Mouse (Mus musculus): ENCODE measurements at regions not wholly inside any gene's neighbourhood (a gene's known extent, or its start where the extent isn't known, plus 50 kb on each side); places are given as distances from the start of the nearest gene placed in this dataset.
A peak's percentile ranks its signal among the peaks of the same experiment; 100 is the strongest.

DNA sequence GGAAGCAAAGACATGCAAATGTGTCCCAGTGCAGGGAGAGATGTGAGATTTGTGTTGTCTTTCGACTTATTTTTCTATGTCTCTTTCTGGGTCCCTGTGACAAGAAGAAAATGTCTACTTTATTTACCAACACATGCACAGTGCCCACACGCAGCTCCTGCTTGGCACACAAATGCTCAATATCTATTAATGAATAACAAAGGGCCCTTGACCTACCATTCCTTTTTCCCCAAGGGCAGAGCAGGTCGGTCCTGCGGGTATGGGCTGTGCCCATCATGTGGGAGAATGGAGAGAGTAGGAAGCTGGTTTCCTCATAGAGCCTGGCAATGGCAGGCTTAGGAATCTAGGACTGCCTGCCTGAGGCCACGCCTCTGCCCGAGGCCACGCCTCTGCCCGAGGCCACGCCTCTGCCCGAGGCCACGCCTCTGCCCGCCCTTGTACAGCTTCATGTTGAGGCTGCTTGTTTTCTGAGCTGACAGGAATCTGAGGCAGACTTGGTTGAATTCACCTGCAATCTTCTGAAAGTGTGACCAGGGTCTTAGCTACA lies 98.8 kb upstream of the Ankrd28 start:
- Histone ChIP-seq H3K4me2 (no peak overlapping the region), H3K4me3 (no peak overlapping the region), H3K27me3 (replicated peaks) (peaks cover 12% of the 10 kb centered on the region; the same call in 1 of the 2 replicates), H3K4me1 (peaks cover 12% of the 10 kb centered on the region), H3K9me3 (replicated peaks) (0 out of 2 replicates have a peak, but pooled peaks cover under 1% of the 10 kb centered on the region), H3K36me3 (no peaks in the 10 kb centered on the region), H3K27ac (no peak overlapping the region), H3K9ac (no peak overlapping the region)
- WGBS (ENCODE audit: insufficient replicate concordance) = 34% methylated on average over 12 of the region's 12 CpGs
- peak; percentile 65 for ATAC-seq

- no peak overlapping the region for H3K4me3 ChIP-seq
- no peak for ATAC-seq
- no peak overlapping the region for H3K27ac ChIP-seq
- H3K9me3 ChIP-seq (replicated peaks) = no peaks in the 10 kb centered on the region
- no peak overlapping the region for H3K4me2 ChIP-seq
- H3K4me1 ChIP-seq = peaks cover 17% of the 10 kb centered on the region
- peaks cover 15% of the 10 kb centered on the region; the same call in 1 of the 2 replicates for H3K27me3 ChIP-seq (replicated peaks)
- H3K36me3 ChIP-seq = no peaks in the 10 kb centered on the region
- WGBS (ENCODE audit: insufficient replicate concordance) = 64% methylated on average over 9 of the region's 9 CpGs
- no peak overlapping the region for H3K9ac ChIP-seq
These were observed 98.4 kb upstream of the Galnt15 start for GRCm38 (mm10) chr14:31930367-31930766.

GRCm38 (mm10) chr14:31931971-31932370 lies 96.8 kb upstream of the Galnt15 start:
- Histone ChIP-seq H3K36me3 (no peaks in the 10 kb centered on the region), H3K27ac (no peak overlapping the region), H3K9ac (no peak overlapping the region), H3K27me3 (replicated peaks) (peaks cover 15% of the 10 kb centered on the region; the same call in 1 of the 2 replicates), H3K4me1 (peaks cover 17% of the 10 kb centered on the region), H3K4me3 (no peak overlapping the region), H3K9me3 (replicated peaks) (no peaks in the 10 kb centered on the region), H3K4me2 (no peak overlapping the region)
- ATAC-seq = no peak
- 79% methylated on average over 5 of the region's 5 CpGs for WGBS (ENCODE audit: insufficient replicate concordance)

- no peaks in the 10 kb centered on the region for H3K9me3 ChIP-seq (replicated peaks)
- H3K4me1 ChIP-seq = peaks cover 17% of the 10 kb centered on the region
- peaks cover 19% of the 10 kb centered on the region; the same call in 1 of the 2 replicates for H3K27me3 ChIP-seq (replicated peaks)
- H3K4me2 ChIP-seq = peak overlapping the region; percentile 64
- no peak overlapping the region for H3K27ac ChIP-seq
- ATAC-seq = no peak
- no peak overlapping the region for H3K9ac ChIP-seq
- H3K4me3 ChIP-seq = peak overlapping the region; percentile 39
- WGBS (ENCODE audit: insufficient replicate concordance) = 16% methylated on average over 9 of the region's 9 CpGs
- H3K36me3 ChIP-seq = no peaks in the 10 kb centered on the region
These were observed 95.3 kb upstream of the Galnt15 start for GRCm38 (mm10) chr14:31933441-31933840.

- peaks cover 17% of the 10 kb centered on the region for H3K4me1 ChIP-seq
- peaks cover 19% of the 10 kb centered on the region; the same call in 1 of the 2 replicates for H3K27me3 ChIP-seq (replicated peaks)
- no peaks in the 10 kb centered on the region for H3K36me3 ChIP-seq
- no peak overlapping the region for H3K9ac ChIP-seq
- H3K4me2 ChIP-seq = peak overlapping the region; percentile 64
- H3K4me3 ChIP-seq = peak overlapping the region; percentile 39
- ATAC-seq = no peak
- H3K27ac ChIP-seq = no peak overlapping the region
- WGBS (ENCODE audit: insufficient replicate concordance) = 3% methylated on average over 12 of the region's 13 CpGs
- H3K9me3 ChIP-seq (replicated peaks) = no peaks in the 10 kb centered on the region
These were observed 94.9 kb upstream of the Galnt15 start for GRCm38 (mm10) chr14:31933841-31934271.

- WGBS (ENCODE audit: insufficient replicate concordance) = 5% methylated on average over 6 of the region's 6 CpGs
- Histone ChIP-seq H3K27ac (no peak overlapping the region), H3K4me1 (peaks cover 17% of the 10 kb centered on the region), H3K9me3 (replicated peaks) (no peaks in the 10 kb centered on the region), H3K4me2 (peak overlapping the region; percentile 64), H3K27me3 (replicated peaks) (peaks cover 19% of the 10 kb centered on the region; the same call in 1 of the 2 replicates), H3K4me3 (peak overlapping the region; percentile 39), H3K9ac (no peak overlapping the region), H3K36me3 (no peaks in the 10 kb centered on the region)
- ATAC-seq = no peak
These were observed 94.5 kb upstream of the Galnt15 start for GRCm38 (mm10) chr14:31934321-31934720.

- Histone ChIP-seq H3K9me3 (replicated peaks) (no peaks in the 10 kb centered on the region), H3K9ac (no peak overlapping the region), H3K27ac (no peak overlapping the region), H3K4me1 (peaks cover 14% of the 10 kb centered on the region), H3K4me2 (0 out of 2 replicates have a peak overlapping the region, but pooled peaks have one; percentile 64), H3K36me3 (no peaks in the 10 kb centered on the region), H3K27me3 (replicated peaks) (peaks cover 19% of the 10 kb centered on the region; the same call in 1 of the 2 replicates), H3K4me3 (no peak overlapping the region)
- no peak for ATAC-seq
- 32% methylated on average over 3 of the region's 3 CpGs for WGBS (ENCODE audit: insufficient replicate concordance)
These were observed 94.0 kb upstream of the Galnt15 start for GRCm38 (mm10) chr14:31934771-31935170.

GRCm38 (mm10) chr14:31935411-31935810 lies 93.4 kb upstream of the Galnt15 start:
- Histone ChIP-seq H3K9me3 (replicated peaks) (no peaks in the 10 kb centered on the region), H3K9ac (no peak overlapping the region), H3K4me1 (peaks cover 14% of the 10 kb centered on the region), H3K27me3 (replicated peaks) (peaks cover 19% of the 10 kb centered on the region; the same call in 1 of the 2 replicates), H3K4me3 (no peak overlapping the region), H3K27ac (no peak overlapping the region), H3K36me3 (no peaks in the 10 kb centered on the region), H3K4me2 (no peak overlapping the region)
- no peak for ATAC-seq
- WGBS (ENCODE audit: insufficient replicate concordance) = 33% methylated on average over 3 of the region's 3 CpGs

GRCm38 (mm10) chr14:31936581-31936980 lies 92.2 kb upstream of the Galnt15 start:
- Histone ChIP-seq H3K27ac (no peak overlapping the region), H3K4me3 (no peak overlapping the region), H3K27me3 (replicated peaks) (peaks cover 19% of the 10 kb centered on the region; the same call in 1 of the 2 replicates), H3K4me1 (peaks cover 14% of the 10 kb centered on the region), H3K36me3 (no peaks in the 10 kb centered on the region), H3K9me3 (replicated peaks) (no peaks in the 10 kb centered on the region), H3K9ac (no peak overlapping the region), H3K4me2 (no peak overlapping the region)
- WGBS (ENCODE audit: insufficient replicate concordance) = 57% methylated on average over 3 of the region's 3 CpGs
- ATAC-seq = no peak

- Histone ChIP-seq H3K9me3 (replicated peaks) (no peaks in the 10 kb centered on the region), H3K9ac (no peak overlapping the region), H3K27ac (no peak overlapping the region), H3K4me2 (no peak overlapping the region), H3K4me1 (no peaks in the 10 kb centered on the region), H3K27me3 (replicated peaks) (0 out of 2 replicates have a peak, but pooled peaks cover 4% of the 10 kb centered on the region), H3K4me3 (no peak overlapping the region), H3K36me3 (no peaks in the 10 kb centered on the region)
- 67% methylated on average over 6 of the region's 6 CpGs for WGBS (ENCODE audit: insufficient replicate concordance)
- no peak for ATAC-seq
These were observed 87.9 kb upstream of the Galnt15 start for GRCm38 (mm10) chr14:31940900-31941299.

DNA sequence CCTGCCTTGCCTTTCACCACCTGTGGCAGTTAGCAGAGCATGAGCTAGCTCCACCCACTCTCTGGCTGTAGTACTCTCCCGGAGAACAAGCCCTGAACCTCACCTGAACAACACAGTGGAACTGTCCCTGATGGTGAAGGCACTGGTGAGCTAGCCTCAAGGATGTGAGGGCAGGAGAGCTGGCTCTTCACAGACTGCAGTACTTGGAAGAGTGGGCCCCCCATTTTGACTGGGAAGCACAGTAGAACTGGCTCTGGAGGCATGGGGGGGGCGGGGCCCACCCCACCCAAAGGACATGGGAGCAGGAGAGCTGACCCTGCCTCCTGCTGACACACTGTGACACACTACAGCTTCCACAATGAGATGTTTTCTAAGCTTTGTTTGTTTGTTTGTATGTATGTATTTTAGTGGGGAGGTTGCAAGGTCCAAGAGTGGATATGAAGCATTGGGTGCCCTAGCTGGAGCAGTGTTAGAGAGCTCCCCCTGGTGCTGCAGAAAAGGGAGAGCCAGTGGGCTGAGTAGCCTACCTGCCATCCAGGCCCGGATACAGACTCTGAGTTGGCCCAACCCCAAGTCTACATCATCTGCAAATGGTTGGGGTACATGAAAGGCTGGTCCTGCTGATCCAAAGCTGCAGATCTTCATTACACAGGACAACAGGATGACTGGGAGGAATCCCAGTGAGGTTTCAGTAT lies 86.4 kb upstream of the Galnt15 start:
- Histone ChIP-seq H3K27me3 (replicated peaks) (no peaks in the 10 kb centered on the region), H3K27ac (no peak overlapping the region), H3K9me3 (replicated peaks) (no peaks in the 10 kb centered on the region), H3K36me3 (no peaks in the 10 kb centered on the region), H3K4me1 (no peaks in the 10 kb centered on the region), H3K4me3 (no peak overlapping the region), H3K4me2 (no peak overlapping the region), H3K9ac (no peak overlapping the region)
- 57% methylated on average over 3 of the region's 3 CpGs for WGBS (ENCODE audit: insufficient replicate concordance)
- ATAC-seq = no peak

DNA sequence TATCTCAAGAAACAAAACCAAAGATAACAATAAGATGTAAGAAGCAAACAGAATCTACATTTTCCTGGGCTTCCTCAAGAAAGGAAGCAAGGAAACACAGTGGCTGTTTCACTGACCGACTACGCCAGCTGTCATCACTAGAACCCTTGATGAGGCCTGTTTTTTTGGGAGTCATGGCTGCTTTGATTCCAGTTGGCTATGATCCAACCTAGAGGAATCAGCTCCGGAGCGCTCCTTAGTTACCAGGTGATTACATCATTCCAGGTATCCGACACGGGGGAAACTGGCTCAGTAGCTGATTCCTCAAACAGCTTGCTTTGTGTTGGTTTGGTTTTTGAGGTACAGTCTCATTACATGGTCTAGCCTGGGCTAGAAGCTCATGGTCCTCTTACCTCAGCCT lies 84.1 kb upstream of the Galnt15 start:
- 77% methylated on average over 6 of the region's 6 CpGs for WGBS (ENCODE audit: insufficient replicate concordance)
- Histone ChIP-seq H3K36me3 (no peaks in the 10 kb centered on the region), H3K27ac (no peak overlapping the region)

More for the DNA sequence above, 84.1 kb upstream of the Galnt15 start:
- no peak overlapping the region for H3K4me2 ChIP-seq
- H3K4me3 ChIP-seq = no peak overlapping the region
- no peaks in the 10 kb centered on the region for H3K4me1 ChIP-seq
- no peak for ATAC-seq
- H3K9ac ChIP-seq = no peak overlapping the region
- 0 out of 2 replicates have a peak, but pooled peaks cover 4% of the 10 kb centered on the region for H3K27me3 ChIP-seq (replicated peaks)
- H3K9me3 ChIP-seq (replicated peaks) = no peaks in the 10 kb centered on the region

All from liver, embryonic 12.5 days (tissue).